Mouse (Mus musculus) forebrain, embryonic 10.5 days (tissue): ENCODE measurements around the gene Slc39a10. TPM values are rescaled to one million over a fixed set of nuclear protein-coding genes. Genes with fewer than 3 reads are reported as not detected.

Experiments
- DNase-seq: peaks from one replicate; pipeline ENCODE4 v3.0.0-alpha.2; 2017; ENCODE audit warnings: low spot score; ENCODE audit errors: extremely low spot score
- H3K27ac ChIP-seq: fragments of 300-500 bp; sonication (generic); 2 replicates; pipeline ENCODE4 v1.5.1; 2016; ENCODE audit warnings: mild to moderate bottlenecking
- H3K27me3 ChIP-seq: fragments of 300-500 bp; sonication (generic); 2 replicates; pipeline ENCODE4 v1.6.1; 2016; ENCODE audit warnings: mild to moderate bottlenecking; ENCODE audit not compliant: poor library complexity, severe bottlenecking
- H3K36me3 ChIP-seq: fragments of 300-500 bp; sonication (generic); replicated peaks from 2 replicates; pipeline ENCODE4 v1.6.1; 2016; ENCODE audit warnings: mild to moderate bottlenecking, moderate library complexity
- H3K4me1 ChIP-seq: fragments of 300-500 bp; sonication (generic); 2 replicates; pipeline ENCODE4 v1.6.1; 2016
- H3K4me3 ChIP-seq: fragments of 300-500 bp; sonication (generic); 2 replicates; pipeline ENCODE4 v1.5.1; 2016; ENCODE audit warnings: mild to moderate bottlenecking, moderate library complexity
- H3K9me3 ChIP-seq: fragments of 300-500 bp; sonication (generic); 2 replicates; pipeline ENCODE4 v1.6.1; 2016; ENCODE audit warnings: mild to moderate bottlenecking, moderate library complexity
- WGBS: fragments of 180-500 bp; shearing (Covaris S2); methylation state at CpG from one replicate; pipeline ENCODE4 v1.1.7; 2016; 5-methylcytosine and 5-hydroxymethylcytosine counted together
- polyA plus RNA-seq: library from polyadenylated mRNA; unstranded; fragments of >200 nt; fragmentation: Nextera tagmentation; extraction: Ambion mirVana; gene quantifications from 2 replicates; pipeline ENCODE4 v1.2.1, GENCODE M21; 2016

The Slc39a10 gene
- 63.0 and 65.0 TPM in 2 replicates for polyA plus RNA-seq

DNA sequence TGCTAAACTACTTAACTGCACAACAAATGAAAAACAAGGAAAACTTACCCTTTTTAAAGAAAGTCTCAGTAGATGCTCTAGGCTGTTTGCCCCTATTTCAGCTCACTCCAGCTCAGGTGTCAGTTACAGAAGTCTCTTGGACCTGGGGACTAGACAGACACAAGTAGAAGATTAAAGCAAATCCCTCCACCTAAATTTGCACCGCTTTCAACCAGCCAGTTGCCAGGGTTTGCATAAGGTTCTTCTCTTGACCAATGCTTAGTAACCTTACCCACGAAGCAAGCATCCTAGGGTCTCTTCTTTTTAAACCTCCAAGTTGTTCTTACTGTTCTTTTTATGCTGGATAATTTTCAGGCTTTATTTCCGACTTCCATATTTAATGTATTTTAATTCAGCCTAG is at the start of gene Slc39a10:
Slc39a10 (minus strand) TSS at position 101 of the 400 bp plus-strand sequence.
- H3K36me3 ChIP-seq, result no peaks in the 10 kb centered on the region
- H3K9me3 ChIP-seq, result no peaks in the 10 kb centered on the region
- H3K4me3 ChIP-seq, result no peak within 1 kb of the TSS
- WGBS, result 59% methylated on average over 3 of the region's 3 CpGs
- H3K27me3 ChIP-seq, result no peaks in the 10 kb centered on the region
- DNase-seq, result no peak
- no peak within 1 kb of the TSS for H3K27ac ChIP-seq
- H3K4me1 ChIP-seq, result peaks cover 23% of the 10 kb centered on the region

DNA sequence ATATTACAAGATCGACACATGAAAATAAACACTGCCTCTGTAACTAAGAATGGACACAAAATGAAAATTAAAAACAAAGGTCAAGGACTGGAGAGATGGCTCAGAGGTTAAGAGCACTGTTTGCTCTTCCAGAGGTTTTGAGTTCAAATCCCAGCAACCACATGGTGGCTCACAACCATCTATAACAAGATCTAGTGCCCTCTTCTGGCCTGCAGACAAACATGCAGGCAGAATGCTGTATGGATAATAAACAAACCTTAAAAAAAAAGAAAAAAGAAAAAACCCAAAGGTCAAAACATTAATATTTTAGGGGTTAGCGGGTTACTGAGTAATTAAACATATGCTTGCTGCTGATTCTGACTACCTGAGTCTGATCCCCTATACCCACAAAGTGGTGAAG is 46.6 kb upstream of the Slc39a10 start:
- Histone ChIP-seq H3K4me1 (no peaks in the 10 kb centered on the region), H3K4me3 (no peak overlapping the region), H3K27ac (no peak overlapping the region), H3K9me3 (peaks cover 6% of the 10 kb centered on the region; the same call in 1 of the 2 replicates), H3K27me3 (no peaks in the 10 kb centered on the region), H3K36me3 (no peaks in the 10 kb centered on the region)
- no peak for DNase-seq
- WGBS, result 94% methylated on average over 2 of the region's 2 CpGs

DNA sequence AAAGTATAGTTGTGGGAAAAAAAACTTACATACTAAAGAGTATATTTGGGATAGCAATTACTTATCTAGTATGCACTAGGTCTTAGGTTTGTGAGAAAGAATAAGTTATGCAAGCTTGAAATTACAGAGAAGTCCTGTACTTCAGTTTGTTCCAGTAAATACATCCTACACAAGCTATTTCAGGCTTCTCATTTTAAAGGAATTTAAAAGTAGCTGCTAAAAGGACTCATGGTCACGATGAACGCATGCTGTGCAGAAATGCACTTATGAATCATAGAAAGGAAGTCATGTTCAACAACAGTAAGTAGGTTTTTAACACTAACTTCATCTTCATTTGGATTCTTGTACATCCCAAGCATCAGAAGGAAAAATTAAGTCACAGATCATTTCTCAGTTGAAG is 45.0 kb upstream of the Slc39a10 start:
- H3K27ac ChIP-seq, result no peak overlapping the region
- H3K27me3 ChIP-seq, result no peaks in the 10 kb centered on the region
- WGBS, result 90% methylated on average over 2 of the region's 2 CpGs
- H3K9me3 ChIP-seq, result peaks cover 6% of the 10 kb centered on the region; the same call in 1 of the 2 replicates
- H3K4me1 ChIP-seq, result no peaks in the 10 kb centered on the region
- DNase-seq, result no peak
- no peaks in the 10 kb centered on the region for H3K36me3 ChIP-seq
- no peak overlapping the region for H3K4me3 ChIP-seq

GRCm38 (mm10) chr1:46927104-46927503 is 34.5 kb upstream of the Slc39a10 start:
- Histone ChIP-seq H3K4me1 (peaks cover 6% of the 10 kb centered on the region; the same call in 1 of the 2 replicates), H3K4me3 (no peak overlapping the region), H3K9me3 (no peaks in the 10 kb centered on the region), H3K27me3 (no peaks in the 10 kb centered on the region), H3K36me3 (no peaks in the 10 kb centered on the region), H3K27ac (no peak overlapping the region)
- no peak for DNase-seq

DNA sequence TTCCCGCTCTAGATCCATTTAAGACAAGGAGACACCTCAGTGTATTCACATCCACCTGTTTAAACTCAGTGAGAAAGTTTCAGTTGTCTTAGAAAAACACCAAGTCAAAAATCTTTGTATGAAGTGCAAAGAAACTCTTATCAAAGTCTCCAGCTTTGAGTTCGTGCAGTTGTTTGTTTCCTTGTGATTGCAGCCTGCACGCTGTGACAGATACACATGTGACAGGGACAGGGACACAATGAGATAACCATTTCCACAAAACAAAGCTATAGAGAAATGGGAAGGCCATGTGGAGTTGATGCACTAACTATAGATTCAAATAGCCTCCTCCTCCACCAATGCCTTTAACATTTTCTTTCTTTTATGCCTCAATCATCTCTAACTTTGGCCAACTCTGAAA is 33.6 kb upstream of the Slc39a10 start:
- WGBS, result 81% methylated on average over 3 of the region's 3 CpGs

GRCm38 (mm10) chr1:46924992-46925391 is 32.3 kb upstream of the Slc39a10 start:
- no peak overlapping the region for H3K27ac ChIP-seq
- H3K36me3 ChIP-seq, result no peaks in the 10 kb centered on the region
- H3K4me1 ChIP-seq, result peaks cover 6% of the 10 kb centered on the region; the same call in 1 of the 2 replicates
- H3K27me3 ChIP-seq, result no peaks in the 10 kb centered on the region
- no peak overlapping the region for H3K4me3 ChIP-seq
- H3K9me3 ChIP-seq, result no peaks in the 10 kb centered on the region
- DNase-seq, result no peak

More for the DNA sequence above, 33.6 kb upstream of the Slc39a10 start:
- H3K4me1 ChIP-seq, result peaks cover 6% of the 10 kb centered on the region; the same call in 1 of the 2 replicates
- H3K27me3 ChIP-seq, result no peaks in the 10 kb centered on the region
- no peaks in the 10 kb centered on the region for H3K36me3 ChIP-seq
- no peak overlapping the region for H3K4me3 ChIP-seq
- H3K27ac ChIP-seq, result no peak overlapping the region
- H3K9me3 ChIP-seq, result no peaks in the 10 kb centered on the region
- no peak for DNase-seq

- H3K9me3 ChIP-seq, result no peaks in the 10 kb centered on the region
- H3K4me3 ChIP-seq, result no peak overlapping the region
- 93% methylated on average over 7 of the region's 7 CpGs for WGBS
- no peak overlapping the region for H3K27ac ChIP-seq
- H3K36me3 ChIP-seq, result no peaks in the 10 kb centered on the region
- H3K4me1 ChIP-seq, result peaks cover 4% of the 10 kb centered on the region; the same call in 1 of the 2 replicates
- no peaks in the 10 kb centered on the region for H3K27me3 ChIP-seq
- DNase-seq, result no peak
These were observed 30.3 kb upstream of the Slc39a10 start for GRCm38 (mm10) chr1:46922904-46923303.

- no peak for DNase-seq
- H3K27me3 ChIP-seq, result no peaks in the 10 kb centered on the region
These were observed 29.0 kb upstream of the Slc39a10 start for GRCm38 (mm10) chr1:46921630-46922029.

DNA sequence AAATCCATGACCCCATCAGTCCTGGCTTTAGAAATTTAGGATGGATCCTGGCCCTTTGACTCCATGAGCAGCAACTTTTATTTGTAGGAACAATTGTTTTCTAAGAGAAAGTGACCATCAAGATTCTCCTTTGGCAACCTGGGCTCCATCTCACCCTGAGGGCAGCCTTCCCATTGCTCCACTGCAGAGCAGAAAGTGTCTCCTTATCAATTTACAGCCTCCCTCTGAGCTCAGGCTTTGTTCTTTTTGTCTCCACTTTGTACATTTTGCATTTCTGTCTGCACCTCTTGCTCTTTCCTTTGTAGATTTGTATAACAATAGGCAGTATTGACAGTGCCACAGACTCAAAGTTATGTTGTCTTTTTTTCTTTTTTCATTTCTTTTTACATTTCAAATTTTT is 23.6 kb upstream of the Slc39a10 start:
- Histone ChIP-seq H3K27me3 (no peaks in the 10 kb centered on the region), H3K27ac (no peak overlapping the region), H3K4me1 (no peaks in the 10 kb centered on the region), H3K36me3 (no peaks in the 10 kb centered on the region), H3K9me3 (peaks cover 4% of the 10 kb centered on the region; the same call in 1 of the 2 replicates), H3K4me3 (no peak overlapping the region)
- no peak for DNase-seq

More at GRCm38 (mm10) chr1:46921630-46922029, 29.0 kb upstream of the Slc39a10 start:
- Histone ChIP-seq H3K27ac (no peak overlapping the region), H3K4me1 (no peaks in the 10 kb centered on the region), H3K36me3 (no peaks in the 10 kb centered on the region), H3K4me3 (no peak overlapping the region), H3K9me3 (no peaks in the 10 kb centered on the region)

- no peaks in the 10 kb centered on the region for H3K36me3 ChIP-seq
- H3K4me1 ChIP-seq, result no peaks in the 10 kb centered on the region
- WGBS, result 58% methylated on average over 1 of the region's 1 CpGs
- no peak overlapping the region for H3K27ac ChIP-seq
- DNase-seq, result no peak
- H3K27me3 ChIP-seq, result no peaks in the 10 kb centered on the region
- H3K4me3 ChIP-seq, result no peak overlapping the region
- H3K9me3 ChIP-seq, result peaks cover 4% of the 10 kb centered on the region; the same call in 1 of the 2 replicates
These were observed 21.7 kb upstream of the Slc39a10 start for GRCm38 (mm10) chr1:46914349-46914748.

DNA sequence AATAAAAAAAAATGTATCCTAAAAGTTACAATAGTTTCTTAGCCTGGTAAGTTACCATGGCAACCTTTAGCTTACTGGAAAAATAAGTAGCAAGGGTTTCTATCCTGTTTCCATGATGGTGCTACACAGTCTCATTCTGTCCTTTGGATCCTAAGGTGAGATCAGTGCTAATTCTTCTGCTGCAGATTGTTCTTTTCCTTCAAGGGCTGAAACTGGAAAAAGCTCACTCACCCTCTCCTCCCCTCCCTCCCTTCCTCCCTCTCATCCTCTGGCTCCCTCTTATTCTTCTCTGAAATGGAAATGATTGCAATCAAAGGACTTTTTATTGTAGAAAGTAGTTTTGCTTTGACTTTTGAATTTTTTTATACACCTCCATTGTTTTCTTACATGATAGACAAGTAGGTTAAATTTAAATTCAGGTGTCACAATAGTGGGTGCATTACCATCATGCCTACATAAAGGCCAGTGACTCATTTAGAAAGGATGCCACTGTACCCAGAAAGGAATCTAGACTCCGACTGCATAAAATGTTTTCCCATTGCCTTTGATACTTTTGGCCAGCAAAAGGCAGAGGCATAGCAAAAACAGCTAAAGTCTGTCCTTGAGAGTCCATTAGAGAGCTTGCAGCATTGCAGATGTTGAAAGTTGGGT is 20.0 kb upstream of the Slc39a10 start:
- WGBS, result 93% methylated on average over 1 of the region's 1 CpGs
- H3K27ac ChIP-seq, result no peak overlapping the region
- DNase-seq, result no peak
- H3K4me3 ChIP-seq, result no peak overlapping the region
- H3K27me3 ChIP-seq, result no peaks in the 10 kb centered on the region
- no peaks in the 10 kb centered on the region for H3K36me3 ChIP-seq
- peaks cover 4% of the 10 kb centered on the region; the same call in 1 of the 2 replicates for H3K9me3 ChIP-seq
- no peaks in the 10 kb centered on the region for H3K4me1 ChIP-seq

GRCm38 (mm10) chr1:46910154-46910553 is 17.5 kb upstream of the Slc39a10 start:
- Histone ChIP-seq H3K9me3 (peaks cover 4% of the 10 kb centered on the region; the same call in 1 of the 2 replicates), H3K4me1 (no peaks in the 10 kb centered on the region), H3K4me3 (no peak overlapping the region), H3K27me3 (no peaks in the 10 kb centered on the region), H3K36me3 (no peaks in the 10 kb centered on the region), H3K27ac (no peak overlapping the region)
- no peak for DNase-seq
- 89% methylated on average over 3 of the region's 3 CpGs for WGBS

DNA sequence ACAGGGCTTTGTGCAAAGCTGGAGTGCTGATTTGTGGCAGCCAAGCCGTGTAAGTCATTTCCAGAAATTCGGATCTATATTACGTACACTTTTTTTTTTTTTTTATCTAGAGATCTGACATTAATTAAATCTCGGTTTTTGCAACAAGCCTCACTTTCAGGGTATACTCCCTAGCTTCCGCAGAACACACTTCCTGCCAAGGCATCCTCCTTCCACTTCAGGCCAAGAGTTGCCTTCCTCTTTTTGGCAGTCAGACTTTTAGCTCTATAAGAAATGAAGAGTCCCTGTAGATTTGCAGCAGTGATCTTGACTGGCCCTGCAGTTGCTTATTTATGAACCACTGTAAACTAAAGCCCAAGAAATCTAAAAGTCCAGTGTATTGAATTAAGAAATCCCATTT is 13.1 kb upstream of the Slc39a10 start:
- DNase-seq, result no peak
- no peaks in the 10 kb centered on the region for H3K4me1 ChIP-seq
- no peak overlapping the region for H3K27ac ChIP-seq
- 93% methylated on average over 5 of the region's 5 CpGs for WGBS
- no peaks in the 10 kb centered on the region for H3K27me3 ChIP-seq
- no peak overlapping the region for H3K4me3 ChIP-seq
- H3K9me3 ChIP-seq, result no peaks in the 10 kb centered on the region; the same call in 1 of the 2 replicates
- no peaks in the 10 kb centered on the region for H3K36me3 ChIP-seq
